Mouse (Mus musculus): ENCODE results near the gene Gdi1.

Gene Gdi1

GRCm38 (mm10) chrX:74304867-74305700 is at the start of gene Gdi1:
Gdi1 (plus strand) TSS chrX:74304998.
- peak; percentile 55 for DNase-seq (ENCODE audit: low read depth, low spot score)

GRCm38 (mm10) chrX:74257746-74258145 is 47.1 kb upstream of the Gdi1 start:
- DNase-seq (ENCODE audit: low read depth, low spot score) = no peak

GRCm38 (mm10) chrX:74269736-74270061 is 35.1 kb upstream of the Gdi1 start:
- DNase-seq (ENCODE audit: low read depth, low spot score) = no peak

GRCm38 (mm10) chrX:74270062-74270901 is 34.5 kb upstream of the Gdi1 start, which contains the start of gene Rpl10:
Rpl10 (plus strand) TSS chrX:74270812.
- peak; percentile 98 for DNase-seq (ENCODE audit: low read depth, low spot score)

GRCm38 (mm10) chrX:74270902-74271551 is 33.8 kb upstream of the Gdi1 start:
- DNase-seq (ENCODE audit: low read depth, low spot score) = no peak

- no peak for DNase-seq (ENCODE audit: low read depth, low spot score)
Measured at GRCm38 (mm10) chrX:74273422-74274322, 31.1 kb upstream of the Gdi1 start.

- no peak for DNase-seq (ENCODE audit: low read depth, low spot score)
Measured at GRCm38 (mm10) chrX:74277916-74278315, 26.9 kb upstream of the Gdi1 start.

GRCm38 (mm10) chrX:74281041-74281731 is 23.6 kb upstream of the Gdi1 start:
- no peak for DNase-seq (ENCODE audit: low read depth, low spot score)

- DNase-seq (ENCODE audit: low read depth, low spot score) = no peak
Measured at GRCm38 (mm10) chrX:74281732-74282394, 22.9 kb upstream of the Gdi1 start, which contains the start of the genes Taz and Dnase1l1. Taz (plus strand) TSS chrX:74281912. Dnase1l1 (minus strand) TSS chrX:74282337.

- peak; percentile 85 for DNase-seq (ENCODE audit: low read depth, low spot score)
Measured at GRCm38 (mm10) chrX:74282395-74283091, 22.3 kb upstream of the Gdi1 start.

- DNase-seq (ENCODE audit: low read depth, low spot score) = no peak
Measured at GRCm38 (mm10) chrX:74283092-74283437, 21.7 kb upstream of the Gdi1 start.

- DNase-seq (ENCODE audit: low read depth, low spot score) = no peak
Measured at GRCm38 (mm10) chrX:74293431-74293830, 11.4 kb upstream of the Gdi1 start.

GRCm38 (mm10) chrX:74296538-74297448 is 8.0 kb upstream of the Gdi1 start, which contains the start of gene Atp6ap1:
Atp6ap1 (plus strand) TSS chrX:74297097.
- DNase-seq (ENCODE audit: low read depth, low spot score) = peak; percentile 95

GRCm38 (mm10) chrX:74298348-74298747 is 6.5 kb upstream of the Gdi1 start:
- DNase-seq (ENCODE audit: low read depth, low spot score) = no peak

GRCm38 (mm10) chrX:74299721-74300120 is 5.1 kb upstream of the Gdi1 start:
- DNase-seq (ENCODE audit: low read depth, low spot score) = no peak

GRCm38 (mm10) chrX:74312540-74313464 is 8.0 kb downstream of the Gdi1 start, which contains the start of gene Fam50a:
Fam50a (plus strand) TSS chrX:74313033.
- peak; percentile 80 for DNase-seq (ENCODE audit: low read depth, low spot score)

GRCm38 (mm10) chrX:74328725-74329161 is 23.9 kb downstream of the Gdi1 start, which contains the start of gene Plxna3:
Plxna3 (plus strand) TSS chrX:74329066.
- peak; percentile 18 for DNase-seq (ENCODE audit: low read depth, low spot score)
